Mouse (Mus musculus): ENCODE measurements around the gene Tcp11l2. TPM values are rescaled to one million over a fixed set of nuclear protein-coding genes. Genes with fewer than 3 reads are reported as not detected.

Gene Tcp11l2
- polyA plus RNA-seq, 1 experiment from 2014 or later: 9.8 TPM

DNA sequence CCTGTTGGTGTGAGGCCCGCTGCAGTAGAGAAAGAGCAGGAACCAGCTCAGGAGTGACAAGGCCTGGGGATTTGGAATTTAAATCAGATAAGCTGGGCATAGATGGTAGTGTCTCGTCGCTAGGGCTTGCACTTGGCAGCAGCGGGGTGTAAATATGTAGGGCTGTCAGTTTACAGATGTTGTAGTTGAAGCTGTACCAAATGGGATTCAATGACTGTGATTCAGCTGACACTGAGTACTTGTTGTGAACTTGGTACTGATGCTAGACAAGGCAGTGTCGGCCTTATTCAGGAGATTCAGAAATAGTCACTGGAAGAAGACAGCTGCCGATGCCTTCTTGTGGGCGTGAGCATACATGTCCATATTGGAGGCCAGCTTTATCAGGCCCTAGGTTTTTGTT lies 5.8 kb downstream of the Tcp11l2 start:
- 68% methylated on average over 7 of the region's 7 CpGs for WGBS

DNA sequence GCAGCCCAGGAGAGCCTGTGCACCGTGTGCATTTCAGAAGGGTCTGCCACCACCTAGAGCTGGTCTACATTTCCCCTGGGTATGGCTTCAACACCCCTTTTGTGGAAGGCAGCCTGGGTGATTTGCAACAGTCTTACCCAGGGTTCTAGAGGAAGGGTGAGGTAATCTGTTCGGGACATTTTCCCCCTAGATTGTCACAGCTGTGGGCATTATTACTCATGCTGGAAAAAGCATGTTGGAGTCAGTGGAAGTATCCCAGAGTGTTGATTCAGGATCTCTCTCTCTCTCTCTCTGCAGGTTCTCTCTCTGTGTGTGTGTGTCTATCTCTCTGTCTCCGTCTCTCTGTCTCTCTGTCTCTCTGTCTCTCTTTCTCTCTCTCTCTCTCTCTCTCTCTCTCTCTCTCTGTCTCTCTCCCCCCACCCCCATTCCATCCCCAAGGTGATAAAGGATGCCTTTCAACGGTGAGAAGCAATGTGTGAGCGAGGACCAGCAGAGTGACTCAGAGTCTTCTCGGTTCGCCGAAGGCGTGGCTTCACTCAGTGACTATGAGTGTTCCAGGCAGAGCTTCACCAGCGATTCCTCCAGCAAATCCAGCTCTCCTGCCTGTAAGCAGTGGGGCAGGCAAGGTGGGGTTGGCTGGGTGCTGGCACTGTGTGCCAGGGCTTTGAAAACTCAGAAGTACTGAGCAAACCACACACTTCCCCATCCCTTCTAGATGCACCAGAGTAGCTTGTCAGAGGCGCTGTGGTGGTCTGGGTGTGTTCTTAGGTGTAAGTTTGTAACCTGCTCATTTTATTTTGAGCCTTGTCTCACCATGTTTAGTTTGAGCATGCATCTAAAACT lies 8.2 kb downstream of the Tcp11l2 start:
- Histone ChIP-seq H3K36me3 (ENCODE audit: control insufficient read depth, insufficient read depth, low read length) (no peaks in the 10 kb centered on the region), H3K27me3 (replicated peaks; ENCODE audit: control insufficient read depth, insufficient read depth, low read length) (no peaks in the 10 kb centered on the region), H3K4me2 (ENCODE audit: low read length) (no peak overlapping the region), H3K9me3 (ENCODE audit: control insufficient read depth, low read length) (no peaks in the 10 kb centered on the region), H3K9ac (ENCODE audit: low read length) (no peak overlapping the region), H3K27ac (ENCODE audit: low read depth) (no peak overlapping the region), H3K4me1 (replicated peaks; ENCODE audit: control insufficient read depth, insufficient read depth, low read length) (no peaks in the 10 kb centered on the region), H3K4me3 (ENCODE audit: low read depth, low read length) (no peak overlapping the region)
- DNase-seq (ENCODE audit: low spot score): no peak
- WGBS: 62% methylated on average over 11 of the region's 11 CpGs
- no peak for ATAC-seq (replicated peaks; ENCODE audit: low FRiP score, low TSS enrichment, low read depth)

More for the DNA sequence above, 5.8 kb downstream of the Tcp11l2 start:
- Histone ChIP-seq H3K27ac (ENCODE audit: low read depth) (no peak overlapping the region), H3K4me2 (ENCODE audit: low read length) (no peak overlapping the region), H3K4me3 (ENCODE audit: low read depth, low read length) (no peak overlapping the region), H3K9ac (ENCODE audit: low read length) (no peak overlapping the region), H3K4me1 (replicated peaks; ENCODE audit: control insufficient read depth, insufficient read depth, low read length) (no peaks in the 10 kb centered on the region; the same call in 1 of the 2 replicates), H3K9me3 (ENCODE audit: control insufficient read depth, low read length) (no peaks in the 10 kb centered on the region), H3K27me3 (replicated peaks; ENCODE audit: control insufficient read depth, insufficient read depth, low read length) (0 out of 2 replicates have a peak, but pooled peaks cover 2% of the 10 kb centered on the region), H3K36me3 (ENCODE audit: control insufficient read depth, insufficient read depth, low read length) (no peaks in the 10 kb centered on the region)
- ATAC-seq (replicated peaks; ENCODE audit: low FRiP score, low TSS enrichment, low read depth): no peak
- DNase-seq (ENCODE audit: low spot score): no peak

DNA sequence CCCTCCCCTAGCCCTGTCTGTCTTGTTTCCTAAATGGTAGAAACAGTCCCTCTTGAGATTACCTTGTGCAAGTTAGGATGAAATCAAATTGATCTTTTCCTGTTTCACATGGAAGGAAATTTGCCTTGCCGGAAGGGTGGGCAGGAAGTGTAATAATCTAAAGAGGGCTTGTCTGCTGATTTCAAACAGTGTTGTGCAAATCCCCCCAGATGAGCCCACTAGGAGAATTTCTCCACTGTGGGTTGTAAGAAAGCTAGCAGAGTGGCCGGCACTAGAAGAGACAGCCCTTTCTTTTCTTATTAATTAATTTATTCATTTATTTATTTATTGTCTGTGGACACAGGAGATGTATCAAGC lies 8.8 kb downstream of the Tcp11l2 start:
- no peak overlapping the region for H3K9ac ChIP-seq (ENCODE audit: low read length)
- no peak overlapping the region for H3K4me3 ChIP-seq (ENCODE audit: low read depth, low read length)
- H3K27me3 ChIP-seq (replicated peaks; ENCODE audit: control insufficient read depth, insufficient read depth, low read length): no peaks in the 10 kb centered on the region
- DNase-seq (ENCODE audit: low spot score) (no peak), ATAC-seq (replicated peaks; ENCODE audit: low FRiP score, low TSS enrichment, low read depth) (no peak)
- 64% methylated on average over 2 of the region's 2 CpGs for WGBS
- H3K27ac ChIP-seq (ENCODE audit: low read depth): no peak overlapping the region
- no peaks in the 10 kb centered on the region for H3K4me1 ChIP-seq (replicated peaks; ENCODE audit: control insufficient read depth, insufficient read depth, low read length)
- H3K4me2 ChIP-seq (ENCODE audit: low read length): no peak overlapping the region
- no peaks in the 10 kb centered on the region for H3K9me3 ChIP-seq (ENCODE audit: control insufficient read depth, low read length)
- H3K36me3 ChIP-seq (ENCODE audit: control insufficient read depth, insufficient read depth, low read length): no peaks in the 10 kb centered on the region

DNA sequence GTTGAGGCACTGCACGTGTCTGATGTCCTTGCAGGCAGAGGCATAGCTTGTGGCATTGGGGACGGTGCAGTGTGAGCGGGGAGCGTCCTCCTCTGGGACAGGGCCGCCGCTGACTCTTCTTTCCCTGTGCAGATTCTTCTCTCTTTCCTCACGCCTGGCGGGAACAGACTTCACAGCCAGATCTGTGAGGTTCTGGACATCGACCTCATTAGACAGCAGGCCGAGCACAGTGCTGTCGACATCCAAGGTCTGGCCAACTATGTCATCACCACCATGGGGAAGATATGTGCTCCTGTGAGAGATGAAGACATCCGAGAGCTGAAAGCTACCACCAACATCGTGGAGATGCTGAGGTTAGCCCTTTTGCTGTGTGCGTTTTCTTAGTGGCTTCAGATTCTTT lies 14.5 kb downstream of the Tcp11l2 start:
- Histone ChIP-seq H3K4me2 (ENCODE audit: low read length) (no peak overlapping the region), H3K4me3 (ENCODE audit: low read depth, low read length) (no peak overlapping the region), H3K27me3 (replicated peaks; ENCODE audit: control insufficient read depth, insufficient read depth, low read length) (no peaks in the 10 kb centered on the region), H3K9ac (ENCODE audit: low read length) (no peak overlapping the region), H3K27ac (ENCODE audit: low read depth) (no peak overlapping the region), H3K9me3 (ENCODE audit: control insufficient read depth, low read length) (no peaks in the 10 kb centered on the region), H3K36me3 (ENCODE audit: control insufficient read depth, insufficient read depth, low read length) (no peaks in the 10 kb centered on the region), H3K4me1 (replicated peaks; ENCODE audit: control insufficient read depth, insufficient read depth, low read length) (no peaks in the 10 kb centered on the region)
- no peak for DNase-seq (ENCODE audit: low spot score)
- WGBS: 84% methylated on average over 14 of the region's 14 CpGs
- ATAC-seq (replicated peaks; ENCODE audit: low FRiP score, low TSS enrichment, low read depth): no peak

DNA sequence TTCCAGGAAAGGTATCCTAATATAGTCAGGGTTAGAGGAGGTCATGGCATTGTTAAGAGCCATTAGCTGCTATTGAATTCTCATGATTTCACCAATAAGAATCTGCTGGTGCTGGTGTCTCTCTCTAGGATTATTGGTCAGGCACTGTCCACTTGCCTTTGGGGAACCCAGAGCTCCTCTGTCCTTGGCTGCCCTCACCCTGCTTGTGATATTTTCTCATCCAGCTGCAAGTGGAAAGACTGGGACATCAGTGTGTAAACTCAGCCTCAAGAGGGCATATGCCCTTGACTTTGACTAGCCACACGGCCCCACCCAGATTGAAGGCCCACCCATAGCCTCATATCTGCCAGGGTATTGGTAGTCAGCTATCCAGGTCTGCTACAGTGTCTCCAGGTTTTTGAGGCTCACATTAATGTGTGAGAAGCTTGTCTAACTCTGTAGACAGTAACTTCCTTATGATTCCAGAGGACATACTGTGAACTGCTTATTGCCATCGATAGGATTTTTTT lies 15.3 kb downstream of the Tcp11l2 start:
- H3K27me3 ChIP-seq (replicated peaks; ENCODE audit: control insufficient read depth, insufficient read depth, low read length): no peaks in the 10 kb centered on the region
- no peaks in the 10 kb centered on the region for H3K9me3 ChIP-seq (ENCODE audit: control insufficient read depth, low read length)
- H3K4me1 ChIP-seq (replicated peaks; ENCODE audit: control insufficient read depth, insufficient read depth, low read length): no peaks in the 10 kb centered on the region
- no peak overlapping the region for H3K4me2 ChIP-seq (ENCODE audit: low read length)
- no peak for DNase-seq (ENCODE audit: low spot score)
- H3K4me3 ChIP-seq (ENCODE audit: low read depth, low read length): no peak overlapping the region
- H3K27ac ChIP-seq (ENCODE audit: low read depth): no peak overlapping the region
- H3K9ac ChIP-seq (ENCODE audit: low read length): no peak overlapping the region
- no peak for ATAC-seq (replicated peaks; ENCODE audit: low FRiP score, low TSS enrichment, low read depth)
- 81% methylated on average over 2 of the region's 2 CpGs for WGBS
- no peaks in the 10 kb centered on the region for H3K36me3 ChIP-seq (ENCODE audit: control insufficient read depth, insufficient read depth, low read length)

DNA sequence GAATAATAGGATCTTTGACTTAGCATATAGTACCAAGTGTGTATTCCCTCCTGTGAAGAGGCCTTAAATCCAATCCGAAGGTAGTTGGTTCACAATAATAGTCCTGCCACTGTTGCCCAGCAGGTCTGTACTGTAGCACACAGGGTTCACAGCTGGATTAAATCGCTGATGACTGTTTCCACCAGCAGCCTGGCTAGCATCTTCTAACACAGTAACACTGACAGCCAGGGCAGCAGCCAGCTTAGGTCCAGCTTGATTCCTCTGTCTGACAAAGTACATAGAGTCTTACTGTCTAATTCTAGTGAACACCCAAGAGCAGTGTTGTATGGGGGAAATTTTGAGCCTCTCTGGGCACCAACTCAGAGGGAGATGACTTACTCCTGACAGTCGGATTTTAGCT lies 16.3 kb downstream of the Tcp11l2 start:
- no peak for DNase-seq (ENCODE audit: low spot score)
- Histone ChIP-seq H3K4me1 (replicated peaks; ENCODE audit: control insufficient read depth, insufficient read depth, low read length) (0 out of 2 replicates have a peak, but pooled peaks cover 4% of the 10 kb centered on the region), H3K9me3 (ENCODE audit: control insufficient read depth, low read length) (no peaks in the 10 kb centered on the region), H3K27ac (ENCODE audit: low read depth) (no peak overlapping the region), H3K4me3 (ENCODE audit: low read depth, low read length) (no peak overlapping the region), H3K36me3 (ENCODE audit: control insufficient read depth, insufficient read depth, low read length) (no peaks in the 10 kb centered on the region), H3K27me3 (replicated peaks; ENCODE audit: control insufficient read depth, insufficient read depth, low read length) (no peaks in the 10 kb centered on the region), H3K4me2 (ENCODE audit: low read length) (no peak overlapping the region), H3K9ac (ENCODE audit: low read length) (no peak overlapping the region)
- WGBS: 55% methylated on average over 3 of the region's 3 CpGs
- ATAC-seq (replicated peaks; ENCODE audit: low FRiP score, low TSS enrichment, low read depth): no peak

DNA sequence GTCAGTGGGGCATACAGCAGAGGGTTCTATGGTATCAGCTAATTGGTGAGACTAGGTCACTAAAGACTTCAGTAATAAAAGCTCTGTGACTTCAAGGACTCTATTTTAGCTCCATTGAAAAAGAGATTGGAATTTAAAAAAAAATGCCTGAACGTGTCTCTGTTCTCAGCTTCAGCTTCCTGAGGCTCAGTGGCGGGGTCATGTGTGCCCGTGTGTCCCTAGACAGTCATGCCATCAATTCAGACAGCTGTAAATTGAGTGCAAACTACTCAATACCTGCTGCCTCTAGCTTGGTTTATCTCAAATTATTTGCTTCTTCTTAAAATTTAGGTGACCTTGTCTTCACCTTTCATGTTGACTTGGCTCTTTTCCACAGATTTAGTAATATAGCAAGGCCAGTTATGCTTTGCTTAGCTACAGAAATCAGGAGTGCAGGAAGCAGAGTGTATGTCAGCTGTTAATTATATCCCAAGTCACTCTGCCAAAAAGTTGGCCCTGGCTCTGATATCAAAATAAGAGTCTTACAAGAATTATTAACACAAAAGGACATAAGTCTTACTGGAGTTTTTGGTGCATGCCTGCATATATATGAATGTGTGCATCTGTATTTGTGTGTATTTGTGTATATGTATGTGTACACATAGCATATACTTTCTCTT lies 20.8 kb downstream of the Tcp11l2 start:
- no peak overlapping the region for H3K27ac ChIP-seq (ENCODE audit: low read depth)
- 46% methylated on average over 3 of the region's 3 CpGs for WGBS
- DNase-seq (ENCODE audit: low spot score): no peak

DNA sequence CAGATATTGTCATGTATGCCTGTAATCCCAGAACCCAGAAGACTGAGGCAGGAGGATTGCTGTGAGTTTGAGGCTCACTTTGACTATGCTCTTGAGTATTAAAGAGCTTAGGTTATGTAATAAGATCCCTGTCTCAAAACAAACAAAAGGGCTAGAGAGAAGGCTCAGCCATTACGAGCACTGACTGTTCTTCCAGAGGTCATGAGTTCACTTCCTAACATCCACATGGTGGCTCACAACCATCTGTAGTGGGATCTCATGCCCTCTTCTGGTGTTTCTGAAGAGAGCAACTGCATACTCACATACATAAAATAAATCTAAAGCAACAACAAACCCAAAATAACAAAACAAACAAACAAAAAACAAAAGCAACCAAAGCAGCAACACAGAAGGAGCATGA lies 21.7 kb downstream of the Tcp11l2 start:
- H3K4me3 ChIP-seq (ENCODE audit: low read depth, low read length): no peak overlapping the region
- H3K9me3 ChIP-seq (ENCODE audit: control insufficient read depth, low read length): no peaks in the 10 kb centered on the region
- H3K36me3 ChIP-seq (ENCODE audit: control insufficient read depth, insufficient read depth, low read length): no peaks in the 10 kb centered on the region
- H3K9ac ChIP-seq (ENCODE audit: low read length): no peak overlapping the region
- DNase-seq (ENCODE audit: low spot score): no peak
- WGBS: 46% methylated on average over 1 of the region's 1 CpGs
- no peak for ATAC-seq (replicated peaks; ENCODE audit: low FRiP score, low TSS enrichment, low read depth)
- H3K4me2 ChIP-seq (ENCODE audit: low read length): no peak overlapping the region
- no peak overlapping the region for H3K27ac ChIP-seq (ENCODE audit: low read depth)
- H3K4me1 ChIP-seq (replicated peaks; ENCODE audit: control insufficient read depth, insufficient read depth, low read length): 0 out of 2 replicates have a peak, but pooled peaks cover 4% of the 10 kb centered on the region
- H3K27me3 ChIP-seq (replicated peaks; ENCODE audit: control insufficient read depth, insufficient read depth, low read length): no peaks in the 10 kb centered on the region

More for the DNA sequence above, 20.8 kb downstream of the Tcp11l2 start:
- Histone ChIP-seq H3K9me3 (ENCODE audit: control insufficient read depth, low read length) (no peaks in the 10 kb centered on the region), H3K4me3 (ENCODE audit: low read depth, low read length) (no peak overlapping the region), H3K4me2 (ENCODE audit: low read length) (no peak overlapping the region), H3K27me3 (replicated peaks; ENCODE audit: control insufficient read depth, insufficient read depth, low read length) (no peaks in the 10 kb centered on the region), H3K36me3 (ENCODE audit: control insufficient read depth, insufficient read depth, low read length) (no peaks in the 10 kb centered on the region), H3K9ac (ENCODE audit: low read length) (no peak overlapping the region), H3K4me1 (replicated peaks; ENCODE audit: control insufficient read depth, insufficient read depth, low read length) (0 out of 2 replicates have a peak, but pooled peaks cover 4% of the 10 kb centered on the region)
- ATAC-seq (replicated peaks; ENCODE audit: low FRiP score, low TSS enrichment, low read depth): no peak
